Mouse (Mus musculus) bone marrow, adult 2 months (tissue): ENCODE results near the gene Cercam. TPM values are rescaled to one million over a fixed set of nuclear protein-coding genes. Genes with fewer than 3 reads are reported as not detected.
A peak's percentile ranks its signal among the peaks of the same experiment; 100 is the strongest.

Experiments
- H3K27ac ChIP-seq: fragments of 200-500 bp; 2 replicates; pipeline ENCODE4 v1.5.1; 2012; ENCODE audit warnings: low read depth, mild to moderate bottlenecking, control low read depth, inconsistent platforms, low read length; ENCODE audit not compliant: control insufficient read depth, poor library complexity, insufficient read depth
- H3K4me1 ChIP-seq: fragments of 200-500 bp; 2 replicates; pipeline ENCODE4 v1.6.1; 2011; ENCODE audit warnings: low read length; ENCODE audit not compliant: control insufficient read depth, insufficient read depth
- H3K4me3 ChIP-seq: fragments of 200-500 bp; replicated peaks from 2 replicates; pipeline ENCODE3; 2011; ENCODE audit warnings: mild to moderate bottlenecking, low read depth, low read length, control low read depth; ENCODE audit not compliant: control insufficient read depth
- CTCF ChIP-seq: fragments of 200-500 bp; IDR thresholded peaks from 2 replicates; pipeline ENCODE4 v1.5.1; 2011; ENCODE audit warnings: low read length, control low read depth; ENCODE audit not compliant: control insufficient read depth, insufficient read depth
- POLR2A ChIP-seq: fragments of 200-500 bp; IDR thresholded peaks from 2 replicates; pipeline ENCODE4 v1.6.1; 2011; ENCODE audit warnings: low read depth, mild to moderate bottlenecking, control low read depth, low read length, borderline replicate concordance; ENCODE audit not compliant: control insufficient read depth
- WGBS: fragments of 180-500 bp; shearing (Covaris S2); methylation state at CpG from one replicate; pipeline ENCODE4 v1.1.7; 2018; 5-methylcytosine and 5-hydroxymethylcytosine counted together
- polyA plus RNA-seq: library from polyadenylated mRNA; stranded (reverse); fragments of >200 nt; gene quantifications from 2 replicates; pipeline ENCODE4 v1.2.4, GENCODE M21; 2011; ENCODE audit warnings: low replicate concordance; ENCODE audit not compliant: missing spikeins, insufficient read depth, insufficient read length

Gene Cercam
- polyA plus RNA-seq, 1 experiment = 12.9 TPM

DNA sequence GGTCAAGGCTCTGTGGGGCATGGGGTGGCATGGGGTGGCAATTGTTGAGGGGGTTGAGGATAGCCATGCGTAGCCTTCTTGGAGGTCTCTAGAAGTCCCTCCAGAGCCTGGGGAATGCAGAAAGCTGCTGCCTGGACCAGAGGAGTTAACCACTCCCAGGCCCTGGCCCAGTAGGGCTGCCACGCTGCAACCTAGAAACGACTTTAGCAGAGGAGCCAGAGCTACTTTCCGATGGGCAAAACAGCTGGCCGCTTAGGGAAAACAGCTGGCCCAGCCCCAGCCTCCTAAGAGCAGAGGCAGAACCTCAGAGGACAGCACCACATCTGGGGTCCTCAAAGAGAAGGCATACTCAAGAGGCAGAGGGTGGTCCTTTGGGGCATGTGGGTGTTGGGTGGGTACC is 11.0 kb upstream of the Cercam start:
- 77% methylated on average over 5 of the region's 5 CpGs for WGBS
- Histone ChIP-seq H3K4me1 (no peaks in the 10 kb centered on the region), H3K4me3 (no peak overlapping the region), H3K27ac (no peak overlapping the region)
- TF ChIP-seq CTCF (no peak), POLR2A (no peak)

DNA sequence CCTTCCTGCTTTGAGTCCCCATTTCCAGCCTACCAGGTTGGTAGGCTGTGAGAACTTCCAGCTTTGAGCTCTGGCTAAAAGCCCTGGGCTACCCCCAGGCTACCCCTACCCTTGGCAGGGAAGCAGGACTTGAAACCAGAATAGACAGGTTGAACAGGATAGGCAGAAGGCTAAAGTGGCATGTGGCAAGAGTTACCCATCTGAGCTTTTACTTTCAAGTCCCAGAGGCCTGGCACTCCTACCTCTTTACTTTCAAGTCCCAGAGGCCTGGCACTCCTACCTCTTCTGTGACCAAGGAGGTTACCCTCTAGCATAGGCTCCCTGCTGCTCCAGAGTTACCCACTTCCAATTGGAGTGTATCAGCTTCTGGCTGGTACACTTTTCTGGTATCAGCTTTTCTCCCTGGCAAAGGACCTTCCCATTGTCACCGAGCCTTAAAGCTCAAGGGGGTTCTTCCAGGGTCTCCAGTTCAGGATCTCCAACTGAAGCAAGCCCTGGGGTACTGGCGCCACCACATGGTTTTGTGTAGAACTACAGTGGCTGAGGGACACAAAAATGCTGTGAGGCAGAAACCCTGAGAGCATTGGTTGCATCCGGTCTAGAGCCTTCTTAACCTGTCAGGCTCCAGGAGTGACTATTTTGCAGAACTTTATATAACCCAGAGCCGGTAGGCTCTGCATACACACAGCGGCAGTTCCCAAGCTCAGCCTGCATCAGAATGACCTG is 10.1 kb upstream of the Cercam start:
- Histone ChIP-seq H3K4me3 (no peak overlapping the region), H3K27ac (no peak overlapping the region), H3K4me1 (no peaks in the 10 kb centered on the region)
- TF ChIP-seq CTCF (peak; percentile 53; the same call in 1 of the 2 replicates), POLR2A (no peak)
- WGBS = 3% methylated on average over 5 of the region's 5 CpGs

- no peak overlapping the region for H3K4me3 ChIP-seq
- H3K4me1 ChIP-seq = no peaks in the 10 kb centered on the region
- H3K27ac ChIP-seq = no peak overlapping the region
- 70% methylated on average over 4 of the region's 4 CpGs for WGBS
- TF ChIP-seq POLR2A (no peak), CTCF (no peak)
Observed at GRCm38 (mm10) chr2:29865125-29865524, 3.8 kb upstream of the Cercam start.

DNA sequence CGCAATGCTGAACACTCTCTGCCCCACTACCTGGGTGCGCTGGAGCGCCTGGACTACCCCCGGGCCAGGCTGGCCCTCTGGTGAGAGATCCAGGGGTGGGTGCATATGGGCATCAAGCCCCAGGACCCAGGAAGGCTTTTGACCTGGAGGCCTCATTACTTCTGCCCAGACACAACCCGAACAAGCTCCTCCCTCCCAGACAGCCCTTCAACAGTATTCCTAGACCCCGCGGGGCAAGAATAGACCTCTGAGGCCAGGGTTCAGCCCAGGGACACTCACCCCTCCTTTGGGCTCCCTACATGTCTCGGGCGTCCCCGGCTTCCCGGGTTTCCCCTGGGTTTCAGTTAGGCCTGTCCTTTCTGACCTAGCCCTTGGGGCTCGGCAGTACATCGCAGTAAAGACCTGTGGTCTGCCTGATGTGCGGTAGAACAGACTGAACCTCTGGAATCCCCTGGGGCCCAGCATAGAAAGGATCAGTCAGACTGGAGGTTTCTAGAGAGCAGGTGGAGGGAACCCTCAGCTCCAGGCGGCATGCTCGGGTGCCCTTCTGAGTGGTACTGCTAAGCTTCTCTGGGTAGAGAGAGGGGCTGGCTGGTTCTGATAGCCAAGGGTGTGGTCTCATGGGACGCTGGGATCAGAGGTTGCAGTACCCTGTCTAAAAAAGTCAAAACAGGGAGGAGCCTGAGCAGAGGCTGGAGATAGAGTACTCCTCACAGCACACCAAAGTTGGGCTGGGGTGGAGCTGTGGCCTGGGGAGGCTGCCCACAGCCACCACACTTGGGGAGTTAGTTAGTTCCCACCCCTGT is 885 bp downstream of the Cercam start:
- WGBS = 2% methylated on average over 17 of the region's 17 CpGs
- peak; percentile 82 for TF ChIP-seq POLR2A
- TF ChIP-seq CTCF = no peak
- H3K4me3 ChIP-seq = peak overlapping the region; percentile 93
- peak overlapping the region; percentile 87 for H3K27ac ChIP-seq
- H3K4me1 ChIP-seq = no peaks in the 10 kb centered on the region; the same call in 1 of the 2 replicates

DNA sequence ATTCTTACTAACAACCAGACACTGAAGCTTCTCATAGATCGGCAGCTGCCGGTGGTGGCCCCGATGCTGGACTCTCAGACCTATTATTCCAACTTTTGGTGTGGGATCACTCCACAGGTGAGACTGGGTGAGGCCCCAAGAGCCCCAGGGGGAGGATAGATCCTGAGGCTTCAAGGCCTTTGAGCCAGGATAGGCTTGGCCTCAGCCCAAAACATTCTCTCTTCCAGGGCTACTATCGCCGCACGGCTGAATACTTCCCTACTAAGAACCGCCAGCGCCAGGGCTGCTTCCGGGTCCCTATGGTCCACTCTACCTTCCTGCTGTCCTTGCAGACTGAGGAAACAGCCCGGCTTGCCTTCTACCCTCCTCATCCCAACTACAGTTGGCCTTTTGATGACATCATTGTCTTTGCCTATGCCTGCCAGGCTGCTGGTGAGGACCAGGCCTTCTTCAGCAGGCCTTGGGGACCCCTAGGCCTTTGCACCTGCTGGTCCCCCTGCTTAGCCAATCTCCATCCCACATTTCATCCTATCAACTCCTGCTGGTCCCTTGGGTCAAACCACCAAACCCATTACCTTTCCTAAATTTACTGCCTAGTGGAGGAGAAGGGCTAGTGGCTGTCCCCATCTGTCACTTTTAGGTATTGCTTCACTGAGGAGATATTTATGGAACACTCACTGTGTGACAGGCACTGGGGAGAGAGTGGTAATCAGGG is 3.8 kb downstream of the Cercam start:
- H3K27ac ChIP-seq = no peak overlapping the region
- no peak for TF ChIP-seq CTCF
- TF ChIP-seq POLR2A = no peak
- H3K4me1 ChIP-seq = no peaks in the 10 kb centered on the region; the same call in 1 of the 2 replicates
- no peak overlapping the region for H3K4me3 ChIP-seq
- WGBS = 95% methylated on average over 10 of the region's 10 CpGs

DNA sequence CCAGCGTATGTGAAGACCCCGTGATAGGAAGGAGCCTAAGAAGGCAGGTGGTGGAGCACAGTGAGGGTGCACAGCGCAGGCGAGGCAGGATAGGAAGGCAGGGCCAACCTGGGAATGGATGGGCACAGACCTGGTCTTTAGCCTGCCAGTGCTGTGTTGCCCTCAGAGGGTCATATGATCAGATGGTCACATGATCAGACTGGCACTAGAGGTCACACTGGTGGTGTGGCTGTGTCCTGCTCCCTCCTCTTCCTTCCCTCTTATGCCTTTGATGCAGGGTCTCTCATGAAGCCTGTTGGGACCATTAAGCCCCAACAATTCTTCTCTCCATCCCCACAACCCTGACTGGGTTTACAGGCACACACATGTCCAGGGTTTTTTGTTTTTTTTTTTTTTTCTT is 4.8 kb downstream of the Cercam start:
- no peak for TF ChIP-seq CTCF
- no peak for TF ChIP-seq POLR2A
- no peak overlapping the region for H3K27ac ChIP-seq
- 88% methylated on average over 4 of the region's 4 CpGs for WGBS
- no peak overlapping the region for H3K4me3 ChIP-seq
- H3K4me1 ChIP-seq = no peaks in the 10 kb centered on the region; the same call in 1 of the 2 replicates

GRCm38 (mm10) chr2:29878061-29878460 is 9.1 kb downstream of the Cercam start:
- Histone ChIP-seq H3K4me3 (no peak overlapping the region), H3K27ac (no peak overlapping the region), H3K4me1 (no peaks in the 10 kb centered on the region; the same call in 1 of the 2 replicates)
- TF ChIP-seq CTCF (no peak), POLR2A (no peak)
- 94% methylated on average over 4 of the region's 4 CpGs for WGBS

DNA sequence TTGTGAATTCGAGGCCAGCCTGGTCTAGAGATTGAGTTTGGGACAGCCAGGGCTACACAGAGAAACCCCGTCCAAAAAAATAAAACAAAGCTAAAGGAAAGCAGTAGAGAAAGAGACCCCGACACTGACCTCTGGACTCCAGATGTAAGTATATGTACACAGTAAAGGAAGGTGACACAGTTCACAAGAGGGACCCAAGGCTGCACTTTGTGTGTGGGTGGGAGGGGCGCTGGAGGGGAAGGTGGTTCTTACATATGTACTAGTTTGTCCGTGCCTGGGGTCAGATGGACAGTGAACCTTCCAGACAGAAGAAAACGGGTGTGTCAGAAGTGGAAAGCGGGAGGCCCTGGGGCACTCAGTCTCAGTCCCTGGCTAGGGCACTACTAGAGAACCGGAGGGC is 10.2 kb downstream of the Cercam start:
- no peak overlapping the region for H3K4me3 ChIP-seq
- WGBS = 90% methylated on average over 8 of the region's 8 CpGs
- no peak for TF ChIP-seq CTCF
- TF ChIP-seq POLR2A = no peak
- H3K4me1 ChIP-seq = no peaks in the 10 kb centered on the region
- no peak overlapping the region for H3K27ac ChIP-seq
